Mouse (Mus musculus) intestine, postnatal 0 days (tissue): ENCODE results near the gene Trf. TPM values are rescaled to one million over a fixed set of nuclear protein-coding genes. Genes with fewer than 3 reads are reported as not detected.

Experiments used
- ATAC-seq: fragments of 200-750 bp; cut with Nextera tagmentation; 2 replicates; pipeline ENCODE4 v1.8.0; 2017; ENCODE audit warnings: mild to moderate bottlenecking, moderate TSS enrichment, moderate library complexity
- H3K27ac ChIP-seq: fragments of 300-500 bp; sonication (generic); 2 replicates; pipeline ENCODE4 v1.5.1; 2014; ENCODE audit warnings: mild to moderate bottlenecking, low read depth, low read length, moderate library complexity
- H3K27me3 ChIP-seq: fragments of 300-500 bp; sonication (generic); replicated peaks from 2 replicates; pipeline ENCODE4 v1.6.1; 2014; ENCODE audit warnings: low read length, mixed read lengths; ENCODE audit not compliant: control insufficient read depth, insufficient read depth
- H3K36me3 ChIP-seq: fragments of 300-500 bp; sonication (generic); 2 replicates; pipeline ENCODE4 v1.6.1; 2014; ENCODE audit warnings: mild to moderate bottlenecking, moderate library complexity; ENCODE audit not compliant: control insufficient read depth, insufficient read depth
- H3K4me1 ChIP-seq: fragments of 300-500 bp; sonication (generic); replicated peaks from 2 replicates; pipeline ENCODE4 v1.6.1; 2014; ENCODE audit warnings: antibody characterized with exemption, low read length, mixed read lengths; ENCODE audit not compliant: control insufficient read depth, insufficient read depth
- H3K4me2 ChIP-seq: fragments of 300-500 bp; sonication (generic); replicated peaks from 2 replicates; pipeline ENCODE4 v1.6.1; 2014; ENCODE audit warnings: low read depth, mild to moderate bottlenecking, moderate library complexity
- H3K4me3 ChIP-seq: fragments of 300-500 bp; sonication (generic); 2 replicates; pipeline ENCODE4 v1.5.1; 2014; ENCODE audit warnings: low read depth, low read length
- H3K9ac ChIP-seq: fragments of 300-500 bp; sonication (generic); 2 replicates; pipeline ENCODE4 v1.6.1; 2014; ENCODE audit warnings: mild to moderate bottlenecking, low read depth, low read length
- H3K9me3 ChIP-seq: fragments of 300-500 bp; sonication (generic); 2 replicates; pipeline ENCODE4 v1.6.1; 2016; ENCODE audit warnings: mixed run types; ENCODE audit not compliant: control insufficient read depth
- CTCF ChIP-seq: sonication (generic); IDR thresholded peaks from 2 replicates; pipeline ENCODE4 v1.5.1; 2016; ENCODE audit warnings: low read depth, mild to moderate bottlenecking, control low read depth, antibody characterized with exemption, moderate library complexity
- WGBS: fragments of 180-500 bp; shearing (Covaris S2); extraction: QIAGEN DNeasy Blood & Tissue Kit; methylation state at CpG from one replicate; pipeline ENCODE4 v1.1.7; 2014; 5-methylcytosine and 5-hydroxymethylcytosine counted together
- polyA plus RNA-seq: library from polyadenylated mRNA; unstranded; fragments of >200 nt; fragmentation: Nextera tagmentation; extraction: Ambion mirVana; gene quantifications from 2 replicates; pipeline ENCODE4 v1.2.1, GENCODE M21; 2015

Trf gene
- polyA plus RNA-seq = 237 and 245 TPM in 2 replicates

DNA sequence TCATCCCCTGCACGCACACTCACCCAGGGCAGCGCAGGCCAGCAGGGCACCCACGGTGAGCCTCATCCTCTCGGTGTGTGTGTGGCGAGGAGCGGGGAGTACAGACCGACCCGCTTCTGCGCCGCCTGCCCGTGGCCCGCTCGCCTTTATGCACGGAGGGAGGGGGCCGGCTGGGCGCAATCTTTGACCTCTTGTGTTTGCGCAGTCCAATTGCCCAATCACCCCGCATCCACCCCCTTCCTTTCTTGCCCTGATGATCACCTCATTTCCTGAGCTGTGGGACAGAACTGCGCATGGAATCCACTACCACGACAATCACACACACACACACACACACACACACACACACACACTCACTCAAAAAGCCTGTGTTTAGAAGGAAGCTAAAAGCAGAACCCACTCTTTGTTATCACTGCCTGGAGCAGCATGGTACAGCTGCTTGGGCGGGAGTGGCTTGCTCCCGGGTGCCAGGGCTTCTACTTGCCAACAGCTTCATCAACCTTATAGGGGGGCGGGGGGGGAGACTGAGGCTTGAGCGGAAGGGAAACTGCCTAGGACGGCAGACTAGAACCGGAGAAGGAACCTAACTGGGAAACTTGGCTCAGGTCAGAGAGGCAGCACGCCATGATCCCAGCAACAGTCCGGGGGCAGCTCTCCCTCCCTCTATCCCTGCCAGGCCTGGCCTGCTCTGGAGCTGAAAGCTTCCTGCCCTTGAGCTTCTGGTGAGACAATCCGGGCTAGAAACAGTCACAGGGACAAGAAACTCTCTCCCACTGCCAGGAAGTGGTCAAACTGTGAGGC lies at the start of gene Trf, which contains the start of gene Gm20425:
Trf (minus strand) TSS at position 294 of the 801 bp plus-strand sequence.
Gm20425 (minus strand) TSS at position 157 of the 801 bp plus-strand sequence.
- 0 out of 2 replicates have a peak within 1 kb of the TSS, but pooled peaks have one; percentile 17 for H3K9ac ChIP-seq
- no peaks in the 10 kb centered on the region for H3K36me3 ChIP-seq
- no peaks in the 10 kb centered on the region for H3K27me3 ChIP-seq
- 26% methylated on average over 28 of the region's 29 CpGs for WGBS
- peak within 1 kb of the TSS; percentile 65 for H3K4me2 ChIP-seq
- peak within 1 kb of the TSS; percentile 41; the same call in 1 of the 2 replicates for H3K27ac ChIP-seq
- TF ChIP-seq CTCF = no peak
- H3K4me3 ChIP-seq = peak within 1 kb of the TSS; percentile 27
- H3K4me1 ChIP-seq = peaks cover 6% of the 10 kb centered on the region; the same call in 1 of the 2 replicates
- ATAC-seq = peak; percentile 63
- H3K9me3 ChIP-seq = no peaks in the 10 kb centered on the region

DNA sequence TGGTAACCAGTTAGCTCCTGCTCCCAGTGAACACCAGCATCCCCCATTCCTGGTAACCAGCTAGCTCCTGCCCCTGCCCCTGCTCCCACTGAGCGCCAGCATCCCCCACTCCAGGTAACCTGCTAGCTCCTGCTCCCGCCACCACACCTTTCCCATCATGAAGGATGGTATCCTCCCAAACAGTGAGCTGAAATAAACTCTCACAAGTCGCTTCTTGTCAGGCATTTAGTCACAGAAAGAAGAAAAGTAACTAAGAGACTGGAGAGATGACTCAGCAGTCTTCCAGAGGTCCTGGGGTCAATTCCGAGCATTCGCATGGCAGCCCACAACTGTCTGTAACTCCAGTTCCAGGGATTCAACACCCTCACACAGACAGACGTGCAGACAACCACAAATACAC lies 46.6 kb upstream of the Trf start:
- Histone ChIP-seq H3K9ac (no peak overlapping the region), H3K36me3 (no peaks in the 10 kb centered on the region), H3K4me2 (no peak overlapping the region), H3K27ac (no peak overlapping the region), H3K4me3 (no peak overlapping the region), H3K27me3 (no peaks in the 10 kb centered on the region), H3K4me1 (no peaks in the 10 kb centered on the region), H3K9me3 (no peaks in the 10 kb centered on the region)
- 88% methylated on average over 6 of the region's 6 CpGs for WGBS
- no peak for ATAC-seq
- no peak for TF ChIP-seq CTCF

DNA sequence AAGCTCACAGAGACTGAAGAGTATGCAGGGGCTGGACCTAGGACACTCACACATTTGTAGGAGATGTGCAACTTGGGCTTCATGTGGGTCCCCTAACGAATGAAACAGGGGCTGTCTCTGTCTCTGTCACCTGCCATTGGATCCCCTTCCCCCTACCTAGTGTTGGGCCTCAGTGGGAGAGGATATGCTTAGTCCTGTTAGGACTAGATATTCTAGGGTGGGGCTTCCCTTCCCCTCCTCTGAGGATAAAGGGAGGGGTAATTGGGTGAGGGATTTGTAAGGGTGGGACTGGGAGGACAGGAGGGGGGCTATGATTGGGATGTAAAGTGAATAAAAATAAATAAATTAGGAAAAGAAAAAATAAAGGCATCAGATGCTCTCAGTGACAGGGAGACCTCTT lies 45.4 kb upstream of the Trf start:
- no peaks in the 10 kb centered on the region for H3K9me3 ChIP-seq
- 83% methylated on average over 1 of the region's 1 CpGs for WGBS
- no peak overlapping the region for H3K4me2 ChIP-seq
- no peak for TF ChIP-seq CTCF
- no peak for ATAC-seq
- H3K4me3 ChIP-seq = no peak overlapping the region
- H3K4me1 ChIP-seq = no peaks in the 10 kb centered on the region
- H3K9ac ChIP-seq = no peak overlapping the region
- H3K36me3 ChIP-seq = no peaks in the 10 kb centered on the region
- H3K27ac ChIP-seq = no peak overlapping the region
- H3K27me3 ChIP-seq = no peaks in the 10 kb centered on the region

DNA sequence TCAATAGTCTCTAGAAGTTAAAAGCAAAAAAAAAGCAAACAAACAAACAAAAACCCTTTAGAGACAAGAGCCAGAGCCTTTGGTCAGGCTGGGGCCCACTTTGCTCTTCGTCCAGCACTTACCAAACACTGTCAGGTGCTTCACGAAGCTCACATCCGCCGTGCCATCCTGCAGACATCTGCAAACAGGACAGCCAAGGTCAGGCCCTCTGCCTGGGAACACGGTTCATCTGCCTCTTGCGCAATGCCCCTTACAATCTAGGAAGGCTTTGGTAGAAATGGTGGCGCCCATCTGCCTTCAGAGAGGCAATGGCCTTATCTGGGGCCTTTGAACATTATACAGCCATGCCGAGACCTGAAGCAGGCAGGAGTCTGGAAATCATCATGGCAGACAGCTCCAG lies 44.6 kb upstream of the Trf start:
- Histone ChIP-seq H3K9ac (no peak overlapping the region), H3K4me2 (no peak overlapping the region), H3K4me1 (no peaks in the 10 kb centered on the region), H3K4me3 (no peak overlapping the region), H3K9me3 (no peaks in the 10 kb centered on the region), H3K27ac (no peak overlapping the region), H3K27me3 (no peaks in the 10 kb centered on the region), H3K36me3 (no peaks in the 10 kb centered on the region)
- WGBS = 58% methylated on average over 8 of the region's 8 CpGs
- ATAC-seq = no peak
- no peak for TF ChIP-seq CTCF

DNA sequence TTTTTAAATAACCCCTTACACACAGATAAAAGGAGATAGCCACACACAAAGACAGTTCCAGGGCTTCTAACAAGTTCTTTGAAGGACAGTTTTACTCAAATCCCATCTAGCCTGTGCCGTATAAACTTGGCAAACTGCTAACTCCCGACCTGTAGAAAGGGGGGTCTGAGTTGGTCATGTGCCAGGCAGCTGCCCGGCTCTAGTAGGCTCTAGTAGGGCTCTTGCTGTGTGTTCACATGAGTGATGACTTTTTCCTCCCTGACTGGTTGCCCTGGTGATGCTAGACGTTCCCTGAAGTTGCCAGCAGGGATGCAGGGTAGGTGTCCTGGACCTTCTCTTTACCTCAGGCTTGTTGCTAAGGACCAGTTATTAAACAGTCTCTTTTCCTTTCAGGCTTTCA lies 40.9 kb upstream of the Trf start:
- H3K4me1 ChIP-seq = no peaks in the 10 kb centered on the region
- H3K27ac ChIP-seq = no peak overlapping the region
- H3K4me2 ChIP-seq = no peak overlapping the region
- H3K27me3 ChIP-seq = no peaks in the 10 kb centered on the region
- no peak for TF ChIP-seq CTCF
- no peaks in the 10 kb centered on the region for H3K9me3 ChIP-seq
- no peak overlapping the region for H3K9ac ChIP-seq
- H3K4me3 ChIP-seq = no peak overlapping the region
- ATAC-seq = no peak
- WGBS = 3% methylated on average over 4 of the region's 4 CpGs
- no peaks in the 10 kb centered on the region for H3K36me3 ChIP-seq

DNA sequence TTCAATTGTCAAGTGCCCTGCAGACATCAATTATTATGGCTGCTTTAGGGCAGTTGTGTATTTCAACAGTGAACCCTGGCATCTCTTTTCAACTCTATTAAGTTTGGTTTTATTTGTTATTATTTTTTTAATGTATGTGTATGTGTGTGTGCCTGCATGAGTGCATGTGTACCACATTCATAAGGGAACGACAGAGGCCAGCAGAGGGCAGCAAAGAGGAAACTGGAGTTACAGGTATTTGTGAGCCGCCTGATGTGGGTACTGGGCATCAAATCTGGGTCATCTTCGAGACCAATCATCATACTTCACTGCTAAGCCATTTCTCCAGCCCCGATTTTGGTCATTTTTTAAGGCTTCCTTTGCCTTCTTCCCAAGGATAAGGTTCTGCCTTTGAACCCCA lies 35.5 kb upstream of the Trf start:
- H3K9me3 ChIP-seq = 0 out of 2 replicates have a peak, but pooled peaks cover 4% of the 10 kb centered on the region
- H3K27me3 ChIP-seq = no peaks in the 10 kb centered on the region
- H3K36me3 ChIP-seq = no peaks in the 10 kb centered on the region
- WGBS = 86% methylated on average over 4 of the region's 4 CpGs
- no peak overlapping the region for H3K27ac ChIP-seq
- no peaks in the 10 kb centered on the region for H3K4me1 ChIP-seq
- no peak for TF ChIP-seq CTCF
- no peak overlapping the region for H3K9ac ChIP-seq
- H3K4me3 ChIP-seq = no peak overlapping the region
- H3K4me2 ChIP-seq = no peak overlapping the region
- ATAC-seq = no peak
